Comparison of ENCODE assay signal across 7 mouse cellular contexts in genomic region chr12:117763247-117763646, GRCm38 (mm10). TPM values are rescaled to one million over a fixed set of nuclear protein-coding genes. Genes with fewer than 3 reads are reported as not detected.
DNase-seq lines count a peak whose midpoint lies in the region; ATAC-seq and TF ChIP-seq lines count a peak whose summit lies in the region.

No protein-coding gene starts in this region.

- peak overlapping the region; percentile 59 for H3K27ac ChIP-seq in heart, embryonic 13.5 days (replicated peaks)
- H3K27ac ChIP-seq in kidney, postnatal 0 days, result peak overlapping the region; percentile 14; the same call in 1 of the 2 replicates
- H3K27ac ChIP-seq in lung, embryonic 15.5 days, result peak overlapping the region; percentile 63; the same call in 1 of the 2 replicates

- peak; percentile 49 to 69 for DNase-seq in heart, adult 18-20 months
- DNase-seq in kidney, postnatal 0 days (ENCODE audit: low spot score), result peak; percentile 57
- DNase-seq in spleen, postnatal 14 days (ENCODE audit: low spot score in 2 of 2), result no peak
- no peak for DNase-seq in urinary bladder, adult 2 months (ENCODE audit: low spot score)

- H3K4me1 ChIP-seq in heart, embryonic 13.5 days, result peaks cover 13% of the 10 kb centered on the region
- H3K4me1 ChIP-seq in kidney, postnatal 0 days (replicated peaks; ENCODE audit: insufficient read depth, low read length), result no peaks in the 10 kb centered on the region
- H3K4me1 ChIP-seq in lung, embryonic 15.5 days, result peaks cover 2% of the 10 kb centered on the region; the same call in 1 of the 2 replicates

- no peak overlapping the region for H3K4me2 ChIP-seq in heart, embryonic 13.5 days
- no peak overlapping the region for H3K4me2 ChIP-seq in kidney, postnatal 0 days (ENCODE audit: low read length)
- H3K4me2 ChIP-seq in lung, embryonic 15.5 days, result no peak overlapping the region

- ATAC-seq in heart, embryonic 13.5 days (ENCODE audit: extremely low read depth, insufficient number of reproducible peaks, low FRiP score, low TSS enrichment), result peak; percentile 62
- no peak for ATAC-seq in kidney, postnatal 0 days (replicated peaks; ENCODE audit: low FRiP score, low read depth)
- ATAC-seq in lung, embryonic 15.5 days (ENCODE audit: borderline replicate concordance, extremely low read depth, low FRiP score, low TSS enrichment), result peak; percentile 33; the same call in 1 of the 2 replicates
- no peak for ATAC-seq in frontal cortex, adult (ENCODE audit: low TSS enrichment)

- no peak for TF ChIP-seq CTCF in kidney, postnatal 0 days (IDR thresholded peaks at IDR 0.05; ENCODE audit: low read depth)

- no peak overlapping the region for H3K9ac ChIP-seq in heart, embryonic 13.5 days
- no peak overlapping the region for H3K9ac ChIP-seq in kidney, postnatal 0 days (ENCODE audit: low read depth, low read length)
- no peak overlapping the region for H3K9ac ChIP-seq in lung, embryonic 15.5 days

- H3K36me3 ChIP-seq in heart, embryonic 13.5 days, result no peaks in the 10 kb centered on the region
- no peaks in the 10 kb centered on the region for H3K36me3 ChIP-seq in kidney, postnatal 0 days (ENCODE audit: insufficient read depth, low read length)
- no peaks in the 10 kb centered on the region for H3K36me3 ChIP-seq in lung, embryonic 15.5 days

- WGBS in heart, embryonic 13.5 days, result 64% methylated on average over 3 of the region's 3 CpGs
- 37% methylated on average over 3 of the region's 3 CpGs for WGBS in kidney, postnatal 0 days
- 67% methylated on average over 3 of the region's 3 CpGs for WGBS in lung, embryonic 15.5 days

- no peaks in the 10 kb centered on the region for H3K27me3 ChIP-seq in heart, embryonic 13.5 days (replicated peaks)
- H3K27me3 ChIP-seq in kidney, postnatal 0 days (ENCODE audit: insufficient read depth, low read length), result no peaks in the 10 kb centered on the region
- no peaks in the 10 kb centered on the region for H3K27me3 ChIP-seq in lung, embryonic 15.5 days

- H3K9me3 ChIP-seq in heart, embryonic 13.5 days, result no peaks in the 10 kb centered on the region
- H3K9me3 ChIP-seq in kidney, postnatal 0 days (replicated peaks; ENCODE audit: low read length), result no peaks in the 10 kb centered on the region
- no peaks in the 10 kb centered on the region for H3K9me3 ChIP-seq in lung, embryonic 15.5 days

- no peak overlapping the region for H3K4me3 ChIP-seq in heart, embryonic 13.5 days
- no peak overlapping the region for H3K4me3 ChIP-seq in kidney, postnatal 0 days (replicated peaks; ENCODE audit: low read depth, low read length)
- no peak overlapping the region for H3K4me3 ChIP-seq in lung, embryonic 15.5 days

RNA-seq across cellular contexts. Expression of gene Cdca7l, which starts 40.8 kb away (rescaled TPM):
- total RNA-seq in heart, adult 18-20 months (2021), result under 1 TPM; 0.22 to 0.33 TPM
- 15.4 and 16.3 TPM in 2 replicates for polyA plus RNA-seq in heart, embryonic 13.5 days (2015; fragmentation: Nextera tagmentation; extraction: Ambion mirVana)
- polyA plus RNA-seq in kidney, postnatal 0 days (2015; fragmentation: Nextera tagmentation; extraction: Ambion mirVana), result 34.8 and 41.4 TPM in 2 replicates
- 59.9 and 65.0 TPM in 2 replicates for polyA plus RNA-seq in lung, embryonic 15.5 days (2015; fragmentation: Nextera tagmentation; extraction: Ambion mirVana)
- 8.7 and 9.9 TPM in 2 replicates for polyA plus RNA-seq in urinary bladder, adult 2 months (2012; rRNA removed)

Comparison
In these comparisons a context has a peak if more than half of its experiments do, and no peak if none do; other contexts are left out.
1. DNase-seq: peak in heart, adult 18-20 months (2 of 2) and kidney, postnatal 0 days (single experiment); none in spleen, postnatal 14 days (0 of 2) and urinary bladder, adult 2 months (single experiment).
2. ATAC-seq: peak in heart, embryonic 13.5 days (single experiment) and lung, embryonic 15.5 days (single experiment); none in kidney, postnatal 0 days (single experiment) and frontal cortex, adult (single experiment).
3. Peak in every context shown above with its lines, with median percentiles within 50 percentile points of each other: H3K27ac ChIP-seq.